Mouse (Mus musculus): ENCODE data around the gene Cd300e. TPM values are rescaled to one million over a fixed set of nuclear protein-coding genes. Genes with fewer than 3 reads are reported as not detected.
"Not testable (repeated sequence)": the region's sequence is repeated elsewhere in the genome, so short reads cannot be mapped to it uniquely, and the experiment has no call there.

Cd300e gene
- polyA plus RNA-seq, 1 experiment from 2014 or later, result not detected

- Histone ChIP-seq H3K4me2 (ENCODE audit: low read length) (no peak within 1 kb of the TSS), H3K4me3 (replicated peaks; ENCODE audit: low read depth, low read length) (no peak within 1 kb of the TSS), H3K9ac (ENCODE audit: low read depth, low read length) (no peak within 1 kb of the TSS), H3K4me1 (replicated peaks; ENCODE audit: insufficient read depth, low read length) (no peaks in the 10 kb centered on the region), H3K9me3 (replicated peaks; ENCODE audit: low read length) (no peaks in the 10 kb centered on the region), H3K36me3 (ENCODE audit: insufficient read depth, low read length) (no peaks in the 10 kb centered on the region), H3K27ac (no peak within 1 kb of the TSS), H3K27me3 (ENCODE audit: insufficient read depth, low read length) (no peaks in the 10 kb centered on the region)
- TF ChIP-seq CTCF (IDR thresholded peaks at IDR 0.05; ENCODE audit: low read depth), result no peak
- DNase-seq (ENCODE audit: low spot score), result no peak
- ATAC-seq (replicated peaks; ENCODE audit: low FRiP score, low read depth), result no peak
- WGBS, result 69% methylated on average over 2 of the region's 2 CpGs
Measured at GRCm38 (mm10) chr11:115048259-115048658, 13.7 kb downstream of the Cd300e start, which contains the start of gene Cd300ld3. Gene Cd300ld3 (minus strand): TSS chr11:115048409.

DNA sequence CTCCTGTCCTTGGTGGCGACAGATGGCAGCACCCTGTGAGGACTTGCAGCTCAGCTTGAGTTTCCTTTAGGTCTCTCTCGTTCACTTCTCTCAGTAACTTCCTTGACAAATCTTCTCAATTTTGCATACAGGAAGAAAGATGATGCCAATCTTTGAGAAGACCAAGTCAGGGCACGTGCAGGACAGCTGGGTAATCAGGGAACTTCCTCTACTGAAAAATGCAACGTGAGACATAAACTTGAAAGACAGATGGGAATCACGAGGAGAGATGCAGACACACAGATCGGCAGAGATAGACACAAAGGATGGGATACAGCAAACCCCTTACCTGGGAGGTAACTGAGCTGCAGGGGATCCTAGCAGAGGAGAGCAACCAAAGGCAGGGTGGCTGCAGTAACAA lies 24.3 kb downstream of the Cd300e start, which contains the start of gene Cd300ld5:
Gene Cd300ld5 (minus strand): TSS at position 101 of the 400 bp plus-strand sequence.
- H3K27ac ChIP-seq; H3K36me3 ChIP-seq (ENCODE audit: insufficient read depth, low read length); DNase-seq (ENCODE audit: low spot score); H3K9ac ChIP-seq (ENCODE audit: low read depth, low read length); H3K9me3 ChIP-seq (replicated peaks; ENCODE audit: low read length); H3K4me1 ChIP-seq (replicated peaks; ENCODE audit: insufficient read depth, low read length); H3K4me2 ChIP-seq (ENCODE audit: low read length); H3K27me3 ChIP-seq (ENCODE audit: insufficient read depth, low read length); ATAC-seq (replicated peaks; ENCODE audit: low FRiP score, low read depth); H3K4me3 ChIP-seq (replicated peaks; ENCODE audit: low read depth, low read length): not testable (repeated sequence)
- no CpG with 5 or more reads among the region's 6 CpGs for WGBS

GRCm38 (mm10) chr11:115026912-115027311 lies 35.1 kb downstream of the Cd300e start, which contains the start of gene Cd300ld4:
Gene Cd300ld4 (minus strand): TSS chr11:115027012.
- H3K4me3 ChIP-seq (replicated peaks; ENCODE audit: low read depth, low read length); H3K9ac ChIP-seq (ENCODE audit: low read depth, low read length); H3K4me2 ChIP-seq (ENCODE audit: low read length); H3K36me3 ChIP-seq (ENCODE audit: insufficient read depth, low read length); H3K4me1 ChIP-seq (replicated peaks; ENCODE audit: insufficient read depth, low read length); DNase-seq (ENCODE audit: low spot score); H3K27me3 ChIP-seq (ENCODE audit: insufficient read depth, low read length); ATAC-seq (replicated peaks; ENCODE audit: low FRiP score, low read depth); H3K27ac ChIP-seq; H3K9me3 ChIP-seq (replicated peaks; ENCODE audit: low read length): not testable (repeated sequence)
- WGBS, result no CpG with 5 or more reads among the region's 6 CpGs

DNA sequence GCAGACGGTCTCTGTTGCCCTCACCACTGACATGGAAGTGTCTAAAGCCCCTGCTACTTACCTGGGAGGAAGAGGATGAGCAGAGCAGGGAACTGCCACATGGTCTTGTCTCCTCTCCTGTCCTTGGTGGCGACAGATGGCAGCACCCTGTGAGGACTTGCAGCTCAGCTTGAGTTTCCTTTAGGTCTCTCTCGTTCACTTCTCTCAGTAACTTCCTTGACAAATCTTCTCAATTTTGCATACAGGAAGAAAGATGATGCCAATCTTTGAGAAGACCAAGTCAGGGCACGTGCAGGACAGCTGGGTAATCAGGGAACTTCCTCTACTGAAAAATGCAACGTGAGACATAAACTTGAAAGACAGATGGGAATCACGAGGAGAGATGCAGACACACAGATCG lies 45.9 kb downstream of the Cd300e start, which contains the start of gene Cd300ld2:
Gene Cd300ld2 (minus strand): TSS at position 101 of the 400 bp plus-strand sequence.
- not testable (repeated sequence) for H3K9ac ChIP-seq (ENCODE audit: low read depth, low read length); DNase-seq (ENCODE audit: low spot score); H3K27me3 ChIP-seq (ENCODE audit: insufficient read depth, low read length); ATAC-seq (replicated peaks; ENCODE audit: low FRiP score, low read depth); H3K27ac ChIP-seq; H3K4me1 ChIP-seq (replicated peaks; ENCODE audit: insufficient read depth, low read length); H3K36me3 ChIP-seq (ENCODE audit: insufficient read depth, low read length); H3K9me3 ChIP-seq (replicated peaks; ENCODE audit: low read length); H3K4me2 ChIP-seq (ENCODE audit: low read length); H3K4me3 ChIP-seq (replicated peaks; ENCODE audit: low read depth, low read length)
- no CpG with 5 or more reads among the region's 7 CpGs for WGBS

- Histone ChIP-seq H3K27ac (no peak overlapping the region), H3K9me3 (replicated peaks; ENCODE audit: low read length) (no peaks in the 10 kb centered on the region), H3K4me3 (replicated peaks; ENCODE audit: low read depth, low read length) (no peak overlapping the region), H3K9ac (ENCODE audit: low read depth, low read length) (no peak overlapping the region), H3K27me3 (ENCODE audit: insufficient read depth, low read length) (no peaks in the 10 kb centered on the region), H3K4me2 (ENCODE audit: low read length) (no peak overlapping the region), H3K36me3 (ENCODE audit: insufficient read depth, low read length) (no peaks in the 10 kb centered on the region), H3K4me1 (replicated peaks; ENCODE audit: insufficient read depth, low read length) (no peaks in the 10 kb centered on the region)
- TF ChIP-seq CTCF (IDR thresholded peaks at IDR 0.05; ENCODE audit: low read depth), result no peak
- 84% methylated on average over 5 of the region's 5 CpGs for WGBS
- no peak for ATAC-seq (replicated peaks; ENCODE audit: low FRiP score, low read depth)
- DNase-seq (ENCODE audit: low spot score), result no peak
Measured at GRCm38 (mm10) chr11:115004070-115004469, 57.9 kb downstream of the Cd300e start.

Other genes starting within 250 kb of the Cd300e start
- 118 and 131 TPM in 2 replicates for gene Gprc5c, start 211.0 kb downstream of the Cd300e start, polyA plus RNA-seq (2015; fragmentation: Nextera tagmentation; extraction: Ambion mirVana)
- 1.5 and 1.7 TPM in 2 replicates for gene Cd300a, start 172.1 kb downstream of the Cd300e start, polyA plus RNA-seq (2015; fragmentation: Nextera tagmentation; extraction: Ambion mirVana)
- 0.36 and 0.43 TPM in 2 replicates for gene Cd300lb, start 127.8 kb downstream of the Cd300e start, polyA plus RNA-seq (2015; fragmentation: Nextera tagmentation; extraction: Ambion mirVana)
- gene Cd300c, start 93.0 kb downstream of the Cd300e start, polyA plus RNA-seq (2015; fragmentation: Nextera tagmentation; extraction: Ambion mirVana), result not detected in 2 replicates
- gene Cd300ld, start 72.3 kb downstream of the Cd300e start, polyA plus RNA-seq (2015; fragmentation: Nextera tagmentation; extraction: Ambion mirVana), result 0.22 and 0.23 TPM in 2 replicates
- gene Cd300c2, start 60.3 kb downstream of the Cd300e start, polyA plus RNA-seq (2015; fragmentation: Nextera tagmentation; extraction: Ambion mirVana), result 3.6 and 3.7 TPM in 2 replicates
- 0.52 TPM in 1 of 2 replicates, not detected in the other for gene Cd300ld2, start 46.0 kb downstream of the Cd300e start, polyA plus RNA-seq (2015; fragmentation: Nextera tagmentation; extraction: Ambion mirVana)
- gene Cd300ld4, start 35.2 kb downstream of the Cd300e start, polyA plus RNA-seq (2015; fragmentation: Nextera tagmentation; extraction: Ambion mirVana), result not detected in 2 replicates
- not detected in 2 replicates for gene Cd300ld5, start 24.4 kb downstream of the Cd300e start, polyA plus RNA-seq (2015; fragmentation: Nextera tagmentation; extraction: Ambion mirVana)
- gene Cd300ld3, start 13.8 kb downstream of the Cd300e start, polyA plus RNA-seq (2015; fragmentation: Nextera tagmentation; extraction: Ambion mirVana), result not detected in 2 replicates
- gene Rab37, start 29.3 kb upstream of the Cd300e start, polyA plus RNA-seq (2015; fragmentation: Nextera tagmentation; extraction: Ambion mirVana), result 1.8 and 2.2 TPM in 2 replicates
- gene Cd300lf, start 71.8 kb upstream of the Cd300e start, polyA plus RNA-seq (2015; fragmentation: Nextera tagmentation; extraction: Ambion mirVana), result 0.33 TPM in 2 replicates
- gene Slc9a3r1, start 101.2 kb upstream of the Cd300e start, polyA plus RNA-seq (2015; fragmentation: Nextera tagmentation; extraction: Ambion mirVana), result 163 and 172 TPM in 2 replicates
- 12.0 and 12.6 TPM in 2 replicates for gene Tmem104, start 125.3 kb upstream of the Cd300e start, polyA plus RNA-seq (2015; fragmentation: Nextera tagmentation; extraction: Ambion mirVana)
- gene Nat9, start 125.7 kb upstream of the Cd300e start, polyA plus RNA-seq (2015; fragmentation: Nextera tagmentation; extraction: Ambion mirVana), result 26.8 TPM in 2 replicates
- gene Grin2c, start 205.1 kb upstream of the Cd300e start, polyA plus RNA-seq (2015; fragmentation: Nextera tagmentation; extraction: Ambion mirVana), result not detected in 2 replicates
- gene Fdxr, start 214.9 kb upstream of the Cd300e start, polyA plus RNA-seq (2015; fragmentation: Nextera tagmentation; extraction: Ambion mirVana), result 10.0 and 12.2 TPM in 2 replicates
- 0.92 and 1.1 TPM in 2 replicates for gene Fads6, start 235.5 kb upstream of the Cd300e start, polyA plus RNA-seq (2015; fragmentation: Nextera tagmentation; extraction: Ambion mirVana)
- gene Otop2, start 245.0 kb upstream of the Cd300e start, polyA plus RNA-seq (2015; fragmentation: Nextera tagmentation; extraction: Ambion mirVana), result not detected in 2 replicates